8 mouse cellular contexts compared by ENCODE assay signal in genomic region chr9:18292443-18292922, GRCm38 (mm10). TPM values are rescaled to one million over a fixed set of nuclear protein-coding genes. Genes with fewer than 3 reads are reported as not detected.
DNase-seq lines count a peak whose midpoint lies in the region; ATAC-seq and TF ChIP-seq lines count a peak whose summit lies in the region.

No protein-coding gene starts in this region.

- H3K27ac ChIP-seq in heart, postnatal 0 days (ENCODE audit: low read depth) = peak overlapping the region; percentile 94
- peak overlapping the region; percentile 88 for H3K27ac ChIP-seq in hindbrain, embryonic 12.5 days

- under 1% methylated on average over 24 of the region's 24 CpGs for WGBS in heart, postnatal 0 days
- 2% methylated on average over 24 of the region's 24 CpGs for WGBS in hindbrain, embryonic 12.5 days

- H3K4me1 ChIP-seq in heart, postnatal 0 days (ENCODE audit: control insufficient read depth, insufficient read depth) = peaks cover 8% of the 10 kb centered on the region
- H3K4me1 ChIP-seq in hindbrain, embryonic 12.5 days = peaks cover 10% of the 10 kb centered on the region

- no peaks in the 10 kb centered on the region for H3K36me3 ChIP-seq in heart, postnatal 0 days (replicated peaks; ENCODE audit: control insufficient read depth, insufficient read depth, low read length)
- peaks cover 4% of the 10 kb centered on the region; the same call in 1 of the 2 replicates for H3K36me3 ChIP-seq in hindbrain, embryonic 12.5 days

- peak; percentile 42 for ATAC-seq in heart, postnatal 0 days (ENCODE audit: insufficient read depth, low read depth)
- peak; percentile 45 for ATAC-seq in activated CD4-positive, CD25-positive, alpha-beta regulatory T cell, adult 4 months
- no peak; the same call in 1 of the 2 replicates for ATAC-seq in hindbrain, embryonic 12.5 days (ENCODE audit: low FRiP score)
- peak; percentile 51 for ATAC-seq in megakaryocyte-erythroid progenitor cell, adult 5-6 weeks (replicated peaks; ENCODE audit: low FRiP score, low TSS enrichment, poor library complexity, severe bottlenecking)

- H3K4me2 ChIP-seq in heart, postnatal 0 days (ENCODE audit: low read depth, low read length) = peak overlapping the region; percentile 82
- peak overlapping the region; percentile 85 for H3K4me2 ChIP-seq in hindbrain, embryonic 12.5 days (replicated peaks)

- H3K27me3 ChIP-seq in heart, postnatal 0 days (ENCODE audit: control insufficient read depth, insufficient read depth, low read length) = no peaks in the 10 kb centered on the region
- H3K27me3 ChIP-seq in hindbrain, embryonic 12.5 days = no peaks in the 10 kb centered on the region

- peak overlapping the region; percentile 96 for H3K9ac ChIP-seq in heart, postnatal 0 days (replicated peaks; ENCODE audit: low read depth, low read length)
- H3K9ac ChIP-seq in hindbrain, embryonic 12.5 days = peak overlapping the region; percentile 97

- DNase-seq in heart, postnatal 0 days (ENCODE audit: low spot score) = no peak
- no peak for DNase-seq in heart, postnatal 4 days
- DNase-seq in MN1 (ENCODE audit: low spot score) = no peak
- DNase-seq in right cerebral cortex, postnatal 36 days (ENCODE audit: low spot score in 2 of 2) = no peak
- DNase-seq in testis, postnatal 10 days (ENCODE audit: low spot score) = no peak

- H3K4me3 ChIP-seq in heart, postnatal 0 days (ENCODE audit: low read depth, low read length) = peak overlapping the region; percentile 95
- peak overlapping the region; percentile 88 for H3K4me3 ChIP-seq in hindbrain, embryonic 12.5 days

- no peaks in the 10 kb centered on the region for H3K9me3 ChIP-seq in heart, postnatal 0 days (replicated peaks; ENCODE audit: control insufficient read depth, low read length)
- H3K9me3 ChIP-seq in hindbrain, embryonic 12.5 days (replicated peaks) = no peaks in the 10 kb centered on the region

- TF ChIP-seq EP300 in heart, postnatal 0 days (IDR thresholded peaks at IDR 0.05; ENCODE audit: low read depth) = no peak

- no peak for TF ChIP-seq CTCF in heart, postnatal 0 days (IDR thresholded peaks at IDR 0.05; ENCODE audit: low read depth)

RNA-seq across cellular contexts. Expression of gene Chordc1, which starts 0.6 kb away (rescaled TPM):
- 15.0 and 69.7 TPM in 2 replicates for total RNA-seq in heart, postnatal 0 days (2014; rRNA removed; ENCODE audit: low replicate concordance)
- 51.7 and 53.5 TPM in 2 replicates for polyA plus RNA-seq in heart, postnatal 0 days (2015; fragmentation: Nextera tagmentation; extraction: Ambion mirVana)
- 10 to 100 TPM; 32.4 to 34.6 TPM for total RNA-seq in heart, postnatal 4 days (2021)
- polyA plus RNA-seq in activated CD4-positive, CD25-positive, alpha-beta regulatory T cell, adult 4 months (2017; shearing (Covaris generic)) = 100 to 1,000 TPM; 128 to 136 TPM
- 127 and 134 TPM in 2 replicates for polyA plus RNA-seq in hindbrain, embryonic 12.5 days (2016; fragmentation: Nextera tagmentation; extraction: Ambion mirVana)
- total RNA-seq in megakaryocyte-erythroid progenitor cell, adult 5-6 weeks (2014; fragmentation: Nextera tagmentation) = 38.5 and 74.0 TPM in 2 replicates
- total RNA-seq in megakaryocyte-erythroid progenitor cell, adult 5-6 weeks (2017) = 106 and 154 TPM in 2 replicates
